Mouse (Mus musculus): ENCODE results near the gene Angpt4. TPM values are rescaled to one million over a fixed set of nuclear protein-coding genes. Genes with fewer than 3 reads are reported as not detected.
A peak's percentile ranks its signal among the peaks of the same experiment; 100 is the strongest.

The Angpt4 gene
- polyA plus RNA-seq, 1 experiment = 0.80 TPM

- no peak for TF ChIP-seq POLR2A (IDR thresholded peaks at IDR 0.05; ENCODE audit: control insufficient read depth, extremely low read depth, insufficient read depth, low read length, poor library complexity)
- TF ChIP-seq CTCF (IDR thresholded peaks at IDR 0.05; ENCODE audit: borderline replicate concordance, control insufficient read depth, extremely low read depth, insufficient read depth, low read length, poor library complexity) = no peak
- Histone ChIP-seq H3K27me3 (ENCODE audit: control insufficient read depth, insufficient read depth, low read length) (no peaks in the 10 kb centered on the region), H3K27ac (ENCODE audit: control insufficient read depth, insufficient read depth, low read length) (no peak overlapping the region), H3K4me3 (ENCODE audit: control insufficient read depth, insufficient read depth, low read length) (no peak overlapping the region), H3K4me1 (replicated peaks; ENCODE audit: control insufficient read depth, insufficient read depth, low read length) (peaks cover 40% of the 10 kb centered on the region), H3K36me3 (ENCODE audit: control insufficient read depth, insufficient read depth, low read length) (peaks cover 5% of the 10 kb centered on the region; the same call in 1 of the 2 replicates)
- no peak for DNase-seq
- 87% methylated on average over 6 of the region's 6 CpGs for WGBS
Observed at GRCm38 (mm10) chr2:151969396-151969795, 58.4 kb downstream of the Angpt4 start.

- no peak overlapping the region for H3K27ac ChIP-seq (ENCODE audit: control insufficient read depth, insufficient read depth, low read length)
- peak; percentile 86 for DNase-seq
- TF ChIP-seq CTCF (IDR thresholded peaks at IDR 0.05; ENCODE audit: borderline replicate concordance, control insufficient read depth, extremely low read depth, insufficient read depth, low read length, poor library complexity) (no peak), POLR2A (IDR thresholded peaks at IDR 0.05; ENCODE audit: control insufficient read depth, extremely low read depth, insufficient read depth, low read length, poor library complexity) (peak; percentile 33; the same call in 1 of the 2 replicates)
- H3K4me1 ChIP-seq (replicated peaks; ENCODE audit: control insufficient read depth, insufficient read depth, low read length) = peaks cover 43% of the 10 kb centered on the region
- peaks cover 5% of the 10 kb centered on the region; the same call in 1 of the 2 replicates for H3K36me3 ChIP-seq (ENCODE audit: control insufficient read depth, insufficient read depth, low read length)
- WGBS = 67% methylated on average over 53 of the region's 53 CpGs
- H3K27me3 ChIP-seq (ENCODE audit: control insufficient read depth, insufficient read depth, low read length) = no peaks in the 10 kb centered on the region
- H3K4me3 ChIP-seq (ENCODE audit: control insufficient read depth, insufficient read depth, low read length) = peak overlapping the region; percentile 12; the same call in 1 of the 2 replicates
Observed at GRCm38 (mm10) chr2:151970191-151971172, 59.5 kb downstream of the Angpt4 start.

GRCm38 (mm10) chr2:151971748-151972147 is 60.7 kb downstream of the Angpt4 start:
- peaks cover 5% of the 10 kb centered on the region; the same call in 1 of the 2 replicates for H3K36me3 ChIP-seq (ENCODE audit: control insufficient read depth, insufficient read depth, low read length)
- no peaks in the 10 kb centered on the region for H3K27me3 ChIP-seq (ENCODE audit: control insufficient read depth, insufficient read depth, low read length)
- no peak overlapping the region for H3K27ac ChIP-seq (ENCODE audit: control insufficient read depth, insufficient read depth, low read length)
- no peak for DNase-seq
- H3K4me1 ChIP-seq (replicated peaks; ENCODE audit: control insufficient read depth, insufficient read depth, low read length) = peaks cover 43% of the 10 kb centered on the region
- TF ChIP-seq CTCF (IDR thresholded peaks at IDR 0.05; ENCODE audit: borderline replicate concordance, control insufficient read depth, extremely low read depth, insufficient read depth, low read length, poor library complexity) (no peak), POLR2A (IDR thresholded peaks at IDR 0.05; ENCODE audit: control insufficient read depth, extremely low read depth, insufficient read depth, low read length, poor library complexity) (no peak)
- WGBS = over 99% methylated on average over 5 of the region's 5 CpGs
- H3K4me3 ChIP-seq (ENCODE audit: control insufficient read depth, insufficient read depth, low read length) = no peak overlapping the region

GRCm38 (mm10) chr2:151972880-151973594 is 62.0 kb downstream of the Angpt4 start:
- WGBS = 3% methylated on average over 23 of the region's 23 CpGs

DNA sequence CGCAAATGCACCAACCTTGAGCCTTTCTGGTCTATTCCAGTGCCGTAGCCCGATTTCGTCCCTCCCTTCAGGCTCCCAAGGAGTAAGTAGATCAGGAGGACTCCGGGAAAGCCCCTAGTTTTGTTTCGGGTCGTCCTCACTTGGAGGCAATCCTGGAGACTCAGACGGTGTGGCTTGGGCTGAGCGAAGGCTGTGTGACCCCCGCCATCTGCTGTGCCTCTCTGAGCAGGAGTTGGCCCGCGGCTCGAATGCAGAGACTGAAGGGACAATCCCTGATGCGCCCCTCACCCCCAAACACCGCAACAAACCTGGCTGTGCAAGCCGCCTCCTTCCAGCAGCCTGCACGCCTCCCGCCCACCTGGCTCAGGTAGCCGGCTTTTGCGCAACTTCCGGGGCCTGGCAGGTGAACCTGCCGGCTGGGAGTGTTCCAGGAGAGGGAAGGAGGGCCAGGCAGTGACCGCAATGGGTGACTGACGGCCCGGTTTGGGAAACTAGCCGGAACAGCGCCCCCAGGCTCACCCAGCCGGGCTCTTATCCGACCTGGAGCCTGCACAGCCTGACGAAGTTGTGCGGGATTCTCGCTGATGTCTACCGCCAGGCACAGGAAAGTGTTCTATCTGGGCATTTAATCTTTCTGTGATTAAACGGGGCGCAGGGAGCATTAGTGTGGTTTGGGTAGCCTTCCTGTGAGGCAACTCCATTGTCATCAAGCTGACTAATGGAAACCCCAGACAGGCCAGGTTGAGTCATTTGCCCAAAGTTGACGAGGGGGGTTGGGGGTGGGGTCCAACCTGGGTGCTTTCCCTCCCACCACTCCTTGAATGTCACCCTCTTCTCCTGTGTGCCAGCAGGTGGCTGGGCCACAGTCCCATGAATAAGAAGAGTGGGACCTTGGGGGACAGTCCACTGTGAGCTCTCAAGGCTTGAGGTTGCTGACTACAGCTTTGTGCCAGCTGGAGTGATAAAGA is 62.9 kb downstream of the Angpt4 start:
- Histone ChIP-seq H3K27me3 (ENCODE audit: control insufficient read depth, insufficient read depth, low read length) (no peaks in the 10 kb centered on the region), H3K36me3 (ENCODE audit: control insufficient read depth, insufficient read depth, low read length) (peaks cover 5% of the 10 kb centered on the region; the same call in 1 of the 2 replicates), H3K4me1 (replicated peaks; ENCODE audit: control insufficient read depth, insufficient read depth, low read length) (peaks cover 56% of the 10 kb centered on the region), H3K4me3 (ENCODE audit: control insufficient read depth, insufficient read depth, low read length) (peak overlapping the region; percentile 45), H3K27ac (ENCODE audit: control insufficient read depth, insufficient read depth, low read length) (no peak overlapping the region)
- TF ChIP-seq POLR2A (IDR thresholded peaks at IDR 0.05; ENCODE audit: control insufficient read depth, extremely low read depth, insufficient read depth, low read length, poor library complexity) (no peak), CTCF (IDR thresholded peaks at IDR 0.05; ENCODE audit: borderline replicate concordance, control insufficient read depth, extremely low read depth, insufficient read depth, low read length, poor library complexity) (no peak)
- 4% methylated on average over 36 of the region's 36 CpGs for WGBS
- DNase-seq = no peak

More at GRCm38 (mm10) chr2:151972880-151973594, 62.0 kb downstream of the Angpt4 start:
- no peak for TF ChIP-seq CTCF (IDR thresholded peaks at IDR 0.05; ENCODE audit: borderline replicate concordance, control insufficient read depth, extremely low read depth, insufficient read depth, low read length, poor library complexity)
- no peak for TF ChIP-seq POLR2A (IDR thresholded peaks at IDR 0.05; ENCODE audit: control insufficient read depth, extremely low read depth, insufficient read depth, low read length, poor library complexity)
- DNase-seq = peak; percentile 56
- Histone ChIP-seq H3K27me3 (ENCODE audit: control insufficient read depth, insufficient read depth, low read length) (no peaks in the 10 kb centered on the region), H3K36me3 (ENCODE audit: control insufficient read depth, insufficient read depth, low read length) (peaks cover 5% of the 10 kb centered on the region; the same call in 1 of the 2 replicates), H3K27ac (ENCODE audit: control insufficient read depth, insufficient read depth, low read length) (no peak overlapping the region), H3K4me1 (replicated peaks; ENCODE audit: control insufficient read depth, insufficient read depth, low read length) (peaks cover 48% of the 10 kb centered on the region), H3K4me3 (ENCODE audit: control insufficient read depth, insufficient read depth, low read length) (peak overlapping the region; percentile 45)

Data from thymus, adult 2 months (tissue).